Mouse (Mus musculus): ENCODE results near the gene Fgfr2. TPM values are rescaled to one million over a fixed set of nuclear protein-coding genes. Genes with fewer than 3 reads are reported as not detected.

The Fgfr2 gene
- polyA plus RNA-seq, 1 experiment from 2014 or later = 92.5 TPM

DNA sequence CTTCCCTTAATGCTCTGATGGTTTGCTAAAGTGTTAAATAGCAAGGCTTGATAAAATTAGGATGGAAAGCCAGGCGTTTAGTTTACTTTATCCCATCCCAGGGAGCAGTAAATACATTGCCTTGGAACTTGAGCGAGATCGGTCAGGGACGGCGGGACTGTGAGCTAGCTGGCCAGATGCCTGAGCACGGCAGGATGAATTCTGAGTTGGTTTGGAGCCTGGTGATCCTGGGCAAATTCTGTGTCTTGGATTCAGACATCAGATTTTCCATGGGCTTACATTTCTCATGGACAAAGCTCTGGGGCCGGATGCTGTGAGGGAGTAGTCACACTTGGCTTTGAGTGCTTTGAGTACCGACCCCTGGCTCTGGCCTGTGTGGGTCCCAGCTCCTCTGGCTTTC lies 2182.4 kb downstream of the Fgfr2 start:
- WGBS = 91% methylated on average over 8 of the region's 8 CpGs
- Histone ChIP-seq H3K4me3 (no peak overlapping the region), H3K36me3 (no peaks in the 10 kb centered on the region), H3K4me1 (replicated peaks) (peaks cover 12% of the 10 kb centered on the region), H3K27ac (no peak overlapping the region), H3K9me3 (no peaks in the 10 kb centered on the region), H3K27me3 (ENCODE audit: insufficient read depth, poor library complexity, severe bottlenecking) (peaks cover 51% of the 10 kb centered on the region)
- DNase-seq (ENCODE audit: low spot score) = no peak

DNA sequence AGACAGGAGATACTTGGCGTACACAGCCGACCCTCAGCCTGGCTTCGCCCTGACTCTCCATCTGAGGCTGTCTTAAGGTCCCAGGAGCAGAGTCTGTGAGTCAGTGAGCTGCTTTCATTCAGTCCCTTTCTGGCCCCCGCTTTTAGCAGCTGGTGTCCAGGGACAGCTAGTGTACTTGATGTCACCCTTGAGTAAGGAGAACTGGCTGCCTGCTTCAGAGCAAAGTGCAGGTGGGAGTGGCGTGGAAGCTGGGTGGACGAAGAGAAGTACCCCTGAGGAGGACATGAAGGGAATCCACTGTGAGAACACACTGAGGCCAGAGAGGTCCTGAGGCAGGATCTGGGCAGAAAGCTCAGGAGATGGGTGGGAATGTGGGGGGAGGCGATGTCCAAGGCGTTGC lies 2184.3 kb downstream of the Fgfr2 start:
- DNase-seq (ENCODE audit: low spot score) = no peak
- Histone ChIP-seq H3K4me3 (no peak overlapping the region), H3K27ac (no peak overlapping the region), H3K4me1 (replicated peaks) (peaks cover 19% of the 10 kb centered on the region), H3K27me3 (ENCODE audit: insufficient read depth, poor library complexity, severe bottlenecking) (peaks cover 69% of the 10 kb centered on the region), H3K9me3 (no peaks in the 10 kb centered on the region), H3K36me3 (no peaks in the 10 kb centered on the region)
- WGBS = 92% methylated on average over 8 of the region's 8 CpGs

DNA sequence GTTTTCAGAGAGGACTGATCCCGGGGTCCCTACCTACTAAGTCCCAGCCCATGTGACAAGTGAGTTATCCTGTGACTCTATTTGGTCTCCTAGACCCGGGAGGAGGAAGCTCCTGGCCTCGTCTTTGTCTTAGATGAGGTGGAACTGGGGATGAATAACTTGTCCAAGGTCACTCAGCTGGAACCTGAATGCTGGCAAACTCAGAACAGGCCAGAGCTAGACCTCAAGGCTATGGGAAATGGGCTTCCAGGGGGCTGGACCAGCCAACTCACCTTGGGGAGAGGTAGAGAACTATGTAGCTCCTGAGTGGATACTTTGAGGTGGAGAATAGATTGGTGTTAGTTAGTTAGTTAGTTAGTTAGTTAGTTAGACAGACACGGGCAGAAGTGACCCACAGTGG lies 2185.1 kb downstream of the Fgfr2 start:
- Histone ChIP-seq H3K27ac (no peak overlapping the region), H3K36me3 (no peaks in the 10 kb centered on the region), H3K4me1 (replicated peaks) (peaks cover 19% of the 10 kb centered on the region), H3K27me3 (ENCODE audit: insufficient read depth, poor library complexity, severe bottlenecking) (peaks cover 78% of the 10 kb centered on the region), H3K4me3 (no peak overlapping the region), H3K9me3 (no peaks in the 10 kb centered on the region)
- no peak for DNase-seq (ENCODE audit: low spot score)
- 55% methylated on average over 4 of the region's 4 CpGs for WGBS

DNA sequence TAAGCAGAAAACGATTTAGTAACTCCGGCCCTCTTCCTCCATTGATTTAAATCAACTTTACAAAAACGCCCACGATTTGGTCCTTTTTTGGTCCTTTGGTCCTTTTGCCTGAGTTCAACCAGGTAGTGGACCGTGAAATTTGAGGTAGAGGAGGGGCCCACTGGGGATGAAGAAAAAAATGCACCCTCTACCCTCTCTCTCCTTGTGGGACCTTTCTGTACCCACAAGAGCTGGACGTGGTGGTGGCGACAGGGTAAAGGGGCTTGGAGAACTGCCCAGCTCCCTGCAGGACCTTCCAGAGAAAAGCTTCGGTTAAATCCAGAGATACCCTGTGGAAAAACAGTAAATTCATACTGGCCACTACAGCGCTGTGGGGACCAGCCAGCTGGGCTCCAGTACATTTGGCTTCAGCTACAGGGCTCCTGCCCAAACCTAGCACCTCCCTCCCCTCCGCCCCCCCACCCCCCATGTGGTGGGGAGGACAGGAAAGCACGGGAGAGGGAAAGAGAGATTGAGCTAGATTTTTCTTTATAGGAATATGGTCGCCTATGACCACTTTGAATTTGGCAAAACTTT lies 2185.8 kb downstream of the Fgfr2 start:
- H3K36me3 ChIP-seq = no peaks in the 10 kb centered on the region
- H3K9me3 ChIP-seq = no peaks in the 10 kb centered on the region
- H3K4me3 ChIP-seq = no peak overlapping the region
- H3K4me1 ChIP-seq (replicated peaks) = peaks cover 19% of the 10 kb centered on the region
- WGBS = 30% methylated on average over 12 of the region's 12 CpGs
- DNase-seq (ENCODE audit: low spot score) = no peak
- H3K27ac ChIP-seq = no peak overlapping the region
- H3K27me3 ChIP-seq (ENCODE audit: insufficient read depth, poor library complexity, severe bottlenecking) = peaks cover 85% of the 10 kb centered on the region

GRCm38 (mm10) chr7:130936472-130936951 lies 2186.6 kb downstream of the Fgfr2 start:
- Histone ChIP-seq H3K27me3 (ENCODE audit: insufficient read depth, poor library complexity, severe bottlenecking) (peaks cover 89% of the 10 kb centered on the region), H3K4me1 (replicated peaks) (peaks cover 19% of the 10 kb centered on the region), H3K9me3 (no peaks in the 10 kb centered on the region), H3K36me3 (no peaks in the 10 kb centered on the region), H3K27ac (peak overlapping the region; percentile 35; the same call in 1 of the 2 replicates), H3K4me3 (peak overlapping the region; percentile 56)
- under 1% methylated on average over 49 of the region's 49 CpGs for WGBS
- DNase-seq (ENCODE audit: low spot score) = peak; percentile 29

DNA sequence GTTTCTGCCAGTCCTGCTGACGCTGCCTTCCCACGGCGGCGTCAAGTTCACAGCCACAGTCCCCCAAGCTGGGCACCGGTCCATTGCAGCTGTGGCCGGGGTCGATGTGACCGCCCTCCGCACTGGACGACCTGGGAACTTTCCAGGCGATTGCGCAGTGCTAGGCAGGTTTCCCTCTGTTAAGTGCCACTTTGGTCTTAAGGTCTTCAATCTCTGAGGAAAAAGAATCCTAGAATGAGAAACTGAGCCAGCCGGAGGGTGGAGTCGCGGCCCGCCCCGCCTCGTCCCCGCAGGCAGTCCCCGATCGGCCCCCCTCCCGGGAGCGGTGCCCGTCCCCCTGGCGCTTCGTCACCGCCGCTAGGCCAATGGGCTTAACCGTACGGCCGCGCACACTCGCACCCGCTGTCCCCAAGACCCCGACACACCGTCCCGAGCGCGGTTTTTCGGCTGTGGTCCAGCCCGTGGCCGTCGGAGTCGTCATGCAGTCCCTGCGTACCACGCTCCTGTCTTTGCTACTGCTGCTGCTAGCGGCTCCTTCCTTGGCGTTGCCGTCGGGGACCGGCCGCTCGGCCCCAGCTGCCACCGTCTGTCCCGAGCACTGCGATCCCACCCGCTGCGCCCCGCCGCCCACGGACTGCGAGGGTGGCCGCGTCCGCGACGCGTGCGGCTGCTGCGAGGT lies 2187.2 kb downstream of the Fgfr2 start, which contains the start of gene Htra1:
Gene Htra1, plus strand, starts transcription at position 319 of the 679 bp plus-strand sequence.
- peaks cover 19% of the 10 kb centered on the region for H3K4me1 ChIP-seq (replicated peaks)
- H3K4me3 ChIP-seq = peak within 1 kb of the TSS; percentile 56
- DNase-seq (ENCODE audit: low spot score) = peak; percentile 59
- under 1% methylated on average over 70 of the region's 70 CpGs for WGBS
- peak within 1 kb of the TSS; percentile 35; the same call in 1 of the 2 replicates for H3K27ac ChIP-seq
- H3K9me3 ChIP-seq = no peaks in the 10 kb centered on the region
- H3K36me3 ChIP-seq = no peaks in the 10 kb centered on the region
- H3K27me3 ChIP-seq (ENCODE audit: insufficient read depth, poor library complexity, severe bottlenecking) = peaks cover 89% of the 10 kb centered on the region

- Histone ChIP-seq H3K27me3 (ENCODE audit: insufficient read depth, poor library complexity, severe bottlenecking) (peaks cover 84% of the 10 kb centered on the region), H3K9me3 (no peaks in the 10 kb centered on the region), H3K36me3 (no peaks in the 10 kb centered on the region), H3K27ac (no peak overlapping the region), H3K4me1 (replicated peaks) (peaks cover 19% of the 10 kb centered on the region), H3K4me3 (peak overlapping the region; percentile 56)
- DNase-seq (ENCODE audit: low spot score) = peak; percentile 22
- 12% methylated on average over 16 of the region's 16 CpGs for WGBS
These were observed 2187.7 kb downstream of the Fgfr2 start for GRCm38 (mm10) chr7:130935421-130935792.

DNA sequence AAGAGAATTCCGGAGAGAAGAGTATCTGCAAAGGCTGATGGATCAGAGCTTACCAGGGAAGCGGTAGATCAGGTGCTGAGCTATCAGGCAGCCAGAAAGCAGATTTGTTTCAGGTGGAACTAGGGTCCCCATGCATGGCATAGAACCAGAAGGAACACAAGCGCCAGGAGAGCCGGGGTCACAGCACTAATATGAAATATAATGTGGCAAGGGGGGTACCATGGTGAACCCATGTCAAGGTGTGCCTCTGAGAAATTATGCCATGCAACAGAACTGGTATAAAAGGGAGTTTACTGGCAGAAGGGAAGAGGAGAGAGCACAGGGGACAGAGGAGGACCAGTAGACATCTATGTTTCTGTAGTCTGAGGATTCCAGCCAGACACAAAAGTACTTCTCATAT lies 2188.5 kb downstream of the Fgfr2 start:
- 84% methylated on average over 4 of the region's 4 CpGs for WGBS
- H3K4me1 ChIP-seq (replicated peaks) = peaks cover 19% of the 10 kb centered on the region
- no peaks in the 10 kb centered on the region for H3K9me3 ChIP-seq
- H3K4me3 ChIP-seq = no peak overlapping the region
- peaks cover 77% of the 10 kb centered on the region for H3K27me3 ChIP-seq (ENCODE audit: insufficient read depth, poor library complexity, severe bottlenecking)
- H3K27ac ChIP-seq = no peak overlapping the region
- DNase-seq (ENCODE audit: low spot score) = no peak
- no peaks in the 10 kb centered on the region for H3K36me3 ChIP-seq

GRCm38 (mm10) chr7:130932921-130933320 lies 2190.2 kb downstream of the Fgfr2 start:
- no peak overlapping the region for H3K27ac ChIP-seq
- DNase-seq (ENCODE audit: low spot score) = no peak
- H3K27me3 ChIP-seq (ENCODE audit: insufficient read depth, poor library complexity, severe bottlenecking) = peaks cover 59% of the 10 kb centered on the region

DNA sequence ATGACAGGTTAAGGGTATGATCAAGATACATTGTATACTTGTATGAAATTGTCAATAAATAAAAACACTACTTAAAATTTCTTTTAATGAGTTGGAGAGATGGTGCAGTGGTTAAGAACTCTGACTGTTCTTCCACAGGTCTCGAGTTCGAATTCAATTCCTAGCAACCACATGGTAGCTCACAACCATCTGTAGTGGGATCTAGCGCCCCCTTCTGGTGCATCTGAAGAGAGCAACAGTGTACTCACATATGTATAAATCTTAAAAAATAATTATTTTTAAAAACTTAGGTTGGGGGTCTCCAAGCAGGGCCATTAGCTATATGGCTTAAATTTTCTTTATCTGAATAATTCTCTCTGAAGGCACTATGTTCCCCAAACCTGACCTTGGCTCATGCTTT lies 2192.7 kb downstream of the Fgfr2 start:
- WGBS = 61% methylated on average over 3 of the region's 3 CpGs
- no peaks in the 10 kb centered on the region for H3K36me3 ChIP-seq

More at GRCm38 (mm10) chr7:130932921-130933320, 2190.2 kb downstream of the Fgfr2 start:
- 87% methylated on average over 9 of the region's 9 CpGs for WGBS
- Histone ChIP-seq H3K4me3 (no peak overlapping the region), H3K36me3 (no peaks in the 10 kb centered on the region), H3K9me3 (no peaks in the 10 kb centered on the region), H3K4me1 (replicated peaks) (peaks cover 19% of the 10 kb centered on the region)

DNA sequence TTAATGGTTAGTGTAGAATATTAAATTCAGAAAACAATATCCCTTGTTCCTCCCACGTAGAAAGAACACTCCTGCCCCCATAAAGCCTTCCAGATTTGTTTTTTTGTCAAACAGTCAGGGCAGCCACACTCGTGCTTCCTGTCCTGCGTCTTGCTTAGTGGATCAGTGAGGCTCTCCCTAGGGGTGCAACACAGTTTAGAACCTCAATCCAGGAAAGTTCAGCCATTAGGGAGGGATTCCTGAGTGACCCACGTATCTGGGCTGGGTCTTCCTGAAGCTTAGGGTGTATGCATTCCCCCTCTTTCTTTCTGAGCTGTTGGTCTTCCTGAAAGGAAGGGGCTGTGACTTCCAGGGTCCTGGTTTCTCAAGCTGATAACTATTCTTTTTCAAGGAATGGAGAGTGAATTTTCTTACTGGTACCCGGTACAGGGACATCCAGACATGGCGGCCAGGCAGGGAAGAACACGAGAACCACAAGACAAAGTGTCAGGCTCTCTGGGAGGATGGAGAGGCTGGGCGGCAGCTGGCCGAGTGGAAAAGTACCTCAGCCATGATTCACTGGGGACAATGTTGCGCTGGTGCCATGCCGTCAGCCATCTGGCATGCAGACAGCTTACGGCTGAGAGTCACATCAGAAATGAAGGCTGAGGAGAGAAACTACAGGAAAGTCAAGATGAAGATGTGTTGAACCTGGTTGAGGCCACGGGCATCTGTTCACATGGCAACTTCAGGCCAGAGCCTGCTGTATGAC lies 2200.0 kb downstream of the Fgfr2 start:
- H3K4me3 ChIP-seq = no peak overlapping the region
- peak; percentile 23 for DNase-seq (ENCODE audit: low spot score)
- no peaks in the 10 kb centered on the region for H3K4me1 ChIP-seq (replicated peaks)
- 75% methylated on average over 13 of the region's 13 CpGs for WGBS
- no peaks in the 10 kb centered on the region for H3K9me3 ChIP-seq
- H3K36me3 ChIP-seq = no peaks in the 10 kb centered on the region
- no peaks in the 10 kb centered on the region for H3K27me3 ChIP-seq (ENCODE audit: insufficient read depth, poor library complexity, severe bottlenecking)
- 0 out of 2 replicates have a peak overlapping the region, but pooled peaks have one; percentile 23 for H3K27ac ChIP-seq

More for the DNA sequence above, 2192.7 kb downstream of the Fgfr2 start:
- H3K27ac ChIP-seq = no peak overlapping the region
- H3K27me3 ChIP-seq (ENCODE audit: insufficient read depth, poor library complexity, severe bottlenecking) = peaks cover 34% of the 10 kb centered on the region
- peaks cover 4% of the 10 kb centered on the region for H3K4me1 ChIP-seq (replicated peaks)
- H3K9me3 ChIP-seq = no peaks in the 10 kb centered on the region
- DNase-seq (ENCODE audit: low spot score) = no peak
- no peak overlapping the region for H3K4me3 ChIP-seq

- peaks cover 11% of the 10 kb centered on the region for H3K36me3 ChIP-seq
- 65% methylated on average over 2 of the region's 2 CpGs for WGBS
- no peaks in the 10 kb centered on the region for H3K27me3 ChIP-seq (ENCODE audit: insufficient read depth, poor library complexity, severe bottlenecking)
- no peaks in the 10 kb centered on the region for H3K9me3 ChIP-seq
- no peak overlapping the region for H3K4me3 ChIP-seq
- no peak for DNase-seq (ENCODE audit: low spot score)
- H3K4me1 ChIP-seq (replicated peaks) = no peaks in the 10 kb centered on the region
- no peak overlapping the region for H3K27ac ChIP-seq
These were observed 2204.9 kb downstream of the Fgfr2 start for GRCm38 (mm10) chr7:130918260-130918659.

Data from hindbrain, embryonic 10.5 days (tissue).